Mouse (Mus musculus) layer of hippocampus, adult 11-12 months (tissue): ENCODE data around the gene Ap2s1.
"Not testable (repeated sequence)": the region's sequence is repeated elsewhere in the genome, so short reads cannot be mapped to it uniquely, and the experiment has no call there.

Source experiments
- DNase-seq: peaks from one replicate; pipeline ENCODE4 v3.0.0; 2022; ENCODE audit warnings: low spot score

The Ap2s1 gene

DNA sequence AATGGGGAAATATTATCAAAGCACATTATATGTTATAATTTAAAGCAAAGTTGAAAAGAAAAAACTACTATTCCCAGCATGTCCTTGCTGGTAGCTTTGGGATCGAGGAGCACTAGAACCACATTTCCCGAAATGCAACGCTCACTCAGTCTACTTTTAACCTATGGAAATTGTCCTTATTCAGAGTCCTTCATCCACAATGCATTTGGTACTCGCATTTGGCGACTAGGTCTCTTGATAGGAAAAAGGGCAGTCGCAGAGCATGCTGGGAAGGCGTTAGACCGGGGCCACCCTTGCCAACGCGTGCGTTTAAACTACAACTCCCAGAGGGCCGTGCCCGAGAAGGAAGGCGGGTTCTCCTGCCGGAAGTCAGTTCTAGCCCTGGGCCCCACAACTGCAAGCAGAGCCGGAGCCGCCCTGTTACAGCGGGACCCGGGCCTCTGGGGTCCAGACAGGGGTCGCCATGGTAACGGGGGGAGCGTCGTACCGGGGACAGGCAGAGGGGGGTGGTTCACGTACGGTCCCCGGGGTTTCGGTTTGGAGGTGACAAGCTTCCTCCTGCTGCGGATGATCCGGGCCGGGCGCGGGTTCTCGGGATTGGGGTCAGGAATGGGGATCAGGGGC is at the start of gene Ap2s1:
TSS of gene Ap2s1 (plus strand) at position 338 of the 624 bp plus-strand sequence.
- peak; percentile 99 for DNase-seq

GRCm38 (mm10) chr7:16689196-16689595 is 49.0 kb upstream of the Ap2s1 start:
- no peak for DNase-seq

DNA sequence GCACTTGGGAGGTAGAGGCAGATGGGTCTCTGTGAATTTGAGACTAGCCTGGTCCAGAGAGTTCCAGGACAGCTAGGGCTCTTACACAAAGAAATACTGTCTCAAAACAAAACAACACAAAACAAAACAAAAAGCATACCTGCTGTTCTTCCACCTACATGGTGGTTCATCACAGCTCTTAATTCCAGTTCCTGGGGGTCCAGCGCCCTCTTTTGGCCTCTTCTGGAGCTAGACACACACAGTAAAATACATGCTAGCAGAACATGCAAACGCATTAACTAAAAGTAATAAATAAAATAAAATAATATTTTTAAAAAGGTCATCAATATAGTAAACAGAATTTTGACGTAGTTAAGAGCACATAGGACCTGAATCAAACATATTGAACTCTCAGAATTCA is 43.2 kb upstream of the Ap2s1 start:
- DNase-seq, result peak; percentile 40

DNA sequence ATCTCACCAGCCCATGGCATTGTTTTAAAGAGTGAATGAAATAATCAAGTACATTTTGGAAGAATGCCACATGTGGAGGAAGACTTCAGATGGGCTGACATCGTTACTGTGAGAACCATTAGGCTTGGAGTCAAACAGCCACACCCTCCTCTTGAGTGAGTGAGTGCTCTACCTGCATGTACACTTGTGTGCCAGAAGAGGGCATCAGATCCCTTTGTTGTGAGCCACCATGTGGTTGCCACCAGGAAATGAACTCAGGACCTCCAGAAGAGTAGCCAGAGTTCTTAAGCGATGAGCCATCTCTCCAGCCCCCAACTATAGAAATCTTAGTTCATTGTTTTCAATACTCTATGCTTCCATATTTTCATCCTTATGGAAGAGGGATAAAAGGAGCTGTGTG is 39.2 kb upstream of the Ap2s1 start:
- no peak for DNase-seq

DNA sequence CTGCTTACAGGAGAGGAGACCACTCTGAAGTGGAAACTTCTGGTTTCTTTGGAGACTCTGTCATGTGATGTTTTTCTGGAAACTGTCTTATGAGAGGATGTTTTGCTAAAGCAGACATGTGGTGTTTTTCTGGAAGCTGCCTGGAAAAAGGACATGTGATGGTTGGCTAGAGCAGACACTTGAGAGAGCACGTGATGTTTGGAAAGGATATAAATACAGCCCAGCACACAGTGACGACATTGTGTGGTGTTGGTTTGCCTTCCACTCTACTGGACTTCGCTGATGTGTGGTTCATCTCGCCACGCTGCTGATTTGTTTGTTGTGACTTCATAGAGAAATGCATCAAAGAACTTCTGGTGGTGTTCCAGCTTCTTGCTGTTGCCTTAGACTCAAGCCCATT is 37.6 kb upstream of the Ap2s1 start:
- DNase-seq, result no peak

GRCm38 (mm10) chr7:16706385-16706784 is 31.8 kb upstream of the Ap2s1 start:
- peak; percentile 15 for DNase-seq

- DNase-seq, result no peak
Observed at GRCm38 (mm10) chr7:16708244-16708643, 30.0 kb upstream of the Ap2s1 start.

DNA sequence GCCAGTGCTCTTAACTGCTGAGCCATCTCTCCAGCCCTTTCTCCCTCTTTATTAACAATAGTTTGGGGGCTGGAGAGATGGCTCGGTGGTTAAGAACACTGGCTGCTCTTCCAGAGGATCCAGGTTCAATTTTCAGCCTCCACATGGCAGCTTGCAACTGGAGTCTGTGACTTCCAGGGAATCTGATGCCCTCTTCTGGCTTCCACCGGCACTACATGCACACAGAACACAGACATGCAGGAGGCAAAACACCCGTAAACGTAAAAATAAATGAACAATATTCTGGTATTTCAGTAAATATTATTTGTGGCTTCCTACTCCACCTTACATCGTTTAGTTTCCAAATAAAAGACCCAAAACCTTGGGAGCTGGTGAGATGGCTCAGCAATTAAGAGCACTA is 27.6 kb upstream of the Ap2s1 start:
- no peak for DNase-seq

- DNase-seq, result no peak
Observed at GRCm38 (mm10) chr7:16712633-16713415, 25.4 kb upstream of the Ap2s1 start.

- DNase-seq, result not testable (repeated sequence)
Observed at GRCm38 (mm10) chr7:16716456-16717152, 21.6 kb upstream of the Ap2s1 start.

GRCm38 (mm10) chr7:16721629-16722028 is 16.6 kb upstream of the Ap2s1 start, which contains the start of gene Ceacam9:
Gene Ceacam9 (plus strand): TSS chr7:16721929.
- no peak for DNase-seq

DNA sequence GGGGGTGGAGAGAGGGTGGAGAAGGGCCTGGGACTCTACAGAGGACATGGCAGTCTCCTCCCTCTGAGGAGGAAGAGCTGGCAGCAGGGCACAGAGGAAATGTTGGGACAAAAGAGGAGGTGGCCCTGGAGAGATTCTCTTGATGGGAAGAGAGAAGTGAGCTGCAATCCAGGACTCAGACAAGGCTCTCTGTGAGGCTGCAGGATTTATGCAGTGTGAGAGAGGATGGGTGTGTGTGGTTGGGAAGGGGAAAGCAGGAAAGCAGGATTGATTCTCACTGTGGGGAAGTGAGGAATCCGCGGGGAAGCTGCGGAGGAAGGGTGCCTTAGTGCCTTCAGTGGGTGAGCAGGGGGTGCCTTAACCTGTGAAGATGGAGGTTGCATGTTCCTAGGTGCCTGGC is 15.7 kb upstream of the Ap2s1 start:
- not testable (repeated sequence) for DNase-seq

DNA sequence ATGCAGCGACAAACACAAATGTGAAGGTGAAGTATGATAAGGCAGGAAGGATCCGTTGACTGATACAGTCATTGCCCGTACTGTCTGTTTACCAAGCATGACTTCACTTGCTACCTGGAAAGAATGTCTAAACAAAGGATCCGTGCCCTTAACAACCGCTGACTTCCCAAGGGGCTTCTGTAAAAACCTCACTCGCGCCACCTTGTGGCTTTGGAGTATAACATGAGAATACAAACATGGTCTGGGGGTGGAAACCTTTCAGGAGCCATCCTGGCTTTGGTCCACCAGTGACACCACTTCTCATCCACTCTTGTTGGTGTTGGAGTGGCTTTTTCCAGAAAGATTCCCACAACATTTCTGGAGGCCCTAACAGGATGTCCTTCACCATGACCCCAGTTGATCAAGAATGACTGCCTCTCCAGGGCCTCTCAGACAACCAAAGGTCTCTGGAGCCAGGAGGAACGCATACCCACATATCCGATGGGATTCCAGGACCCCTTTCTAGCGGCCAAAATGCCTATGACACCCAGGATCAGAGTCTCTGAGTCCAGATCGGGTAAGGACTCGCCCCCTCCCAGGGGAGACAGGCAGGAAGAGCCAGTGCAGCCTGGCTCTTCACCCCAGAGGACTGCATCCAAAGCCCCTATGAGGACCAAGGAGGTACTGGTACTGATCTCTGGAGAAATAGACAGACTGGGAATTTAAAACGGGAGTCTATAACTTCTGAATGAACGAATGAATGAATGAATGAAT is 9.4 kb upstream of the Ap2s1 start:
- DNase-seq, result peak; percentile 47

DNA sequence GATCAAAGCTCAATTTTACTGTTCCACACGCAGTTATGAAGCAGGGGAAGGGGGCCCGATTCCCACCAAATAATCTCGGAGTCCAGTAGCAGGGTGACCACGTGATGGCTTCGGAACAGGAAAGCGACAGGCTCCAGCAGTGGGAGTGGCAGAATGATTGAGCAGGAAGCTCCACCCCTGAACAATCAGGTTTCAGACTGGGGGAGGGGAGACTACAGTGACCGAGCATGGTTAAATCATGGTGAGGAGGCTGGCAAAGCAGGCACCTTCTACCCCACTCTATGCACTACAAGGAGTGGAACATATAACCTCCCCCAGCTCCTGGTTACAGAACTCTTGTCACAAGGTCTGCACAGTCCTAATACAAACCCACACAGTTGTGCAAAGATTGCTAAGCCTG is 8.6 kb upstream of the Ap2s1 start:
- DNase-seq, result not testable (repeated sequence)

DNA sequence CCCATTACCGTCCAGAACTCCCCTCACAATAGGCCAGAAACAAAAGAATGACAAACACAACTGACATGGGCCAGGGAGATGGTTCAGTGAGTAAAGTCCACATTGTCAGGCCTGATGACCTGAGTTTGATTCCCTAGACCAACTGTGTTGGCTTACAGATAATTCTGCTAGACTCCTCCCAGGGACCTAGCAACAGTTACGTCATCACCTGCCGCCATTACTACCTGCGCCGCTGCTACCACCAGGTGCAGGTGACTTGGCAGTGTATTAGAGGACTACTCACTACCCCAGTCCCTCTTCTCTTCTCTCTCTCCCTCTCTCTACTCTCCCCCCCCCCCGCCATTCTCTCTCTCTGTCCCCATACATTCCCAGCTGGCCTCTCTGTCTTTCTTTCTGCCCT is 7.4 kb upstream of the Ap2s1 start:
- no peak for DNase-seq

- no peak for DNase-seq
Observed at GRCm38 (mm10) chr7:16731893-16732422, 6.3 kb upstream of the Ap2s1 start.

- DNase-seq, result peak; percentile 31
Observed at GRCm38 (mm10) chr7:16737606-16738072, 571 bp upstream of the Ap2s1 start.

DNA sequence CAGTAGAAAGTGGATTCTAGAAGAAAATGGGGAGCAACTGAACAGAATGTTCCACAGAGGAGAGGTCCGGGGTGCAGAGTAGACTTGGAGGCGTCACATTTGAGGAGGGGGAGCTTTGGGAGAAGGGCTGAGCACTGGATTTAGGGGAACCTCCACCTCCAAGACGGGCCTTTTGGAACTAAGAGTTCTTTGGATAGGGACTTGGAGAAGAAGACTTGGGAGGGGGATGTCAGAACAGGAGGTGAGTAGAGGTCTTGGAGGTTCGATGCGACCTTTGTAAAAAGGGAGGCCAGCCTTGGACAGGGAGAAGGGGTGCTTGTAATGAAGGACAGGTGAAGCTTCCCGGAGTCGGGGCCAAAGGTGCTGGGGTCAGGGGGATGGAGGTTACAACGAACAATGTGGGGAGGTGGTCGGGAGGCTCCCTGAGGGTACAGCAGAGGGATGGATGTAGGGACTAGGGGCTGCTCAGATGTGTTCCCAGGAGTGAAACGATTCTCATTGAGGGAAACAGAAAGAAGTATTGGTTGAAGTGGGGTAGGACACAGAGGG is 920 bp downstream of the Ap2s1 start:
- DNase-seq, result no peak

- DNase-seq, result no peak
Observed at GRCm38 (mm10) chr7:16745373-16745772, 7.2 kb downstream of the Ap2s1 start.

- DNase-seq, result peak; percentile 63
Observed at GRCm38 (mm10) chr7:16746093-16746492, 7.9 kb downstream of the Ap2s1 start.

DNA sequence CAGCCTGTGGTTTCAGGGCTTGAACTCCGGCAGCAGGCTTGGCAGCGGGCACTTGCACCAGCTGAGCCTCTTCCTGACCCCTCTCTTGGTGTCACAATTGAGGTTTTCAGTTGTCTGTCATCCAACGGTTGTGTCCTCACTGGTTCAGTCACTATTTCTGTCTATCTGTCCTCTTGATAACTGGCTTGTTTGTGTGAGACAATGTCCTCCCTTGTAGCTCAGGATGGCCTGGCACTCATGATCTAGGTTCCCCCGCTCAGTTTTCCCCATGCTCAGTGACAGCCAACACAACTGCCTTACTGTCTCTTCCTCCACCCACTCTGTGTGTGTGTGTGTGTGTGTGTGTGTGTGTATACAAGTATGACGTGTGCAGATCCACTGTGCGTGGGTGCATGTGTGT is 9.4 kb downstream of the Ap2s1 start:
- peak; percentile 36 for DNase-seq

GRCm38 (mm10) chr7:16752016-16752415 is 13.8 kb downstream of the Ap2s1 start:
- DNase-seq, result peak; percentile 35
